Mouse (Mus musculus): Measurements from ENCODE around the gene Cirbp. TPM values are rescaled to one million over a fixed set of nuclear protein-coding genes. Genes with fewer than 3 reads are reported as not detected.

The Cirbp gene
- polyA plus RNA-seq, 1 experiment = 173 TPM

DNA sequence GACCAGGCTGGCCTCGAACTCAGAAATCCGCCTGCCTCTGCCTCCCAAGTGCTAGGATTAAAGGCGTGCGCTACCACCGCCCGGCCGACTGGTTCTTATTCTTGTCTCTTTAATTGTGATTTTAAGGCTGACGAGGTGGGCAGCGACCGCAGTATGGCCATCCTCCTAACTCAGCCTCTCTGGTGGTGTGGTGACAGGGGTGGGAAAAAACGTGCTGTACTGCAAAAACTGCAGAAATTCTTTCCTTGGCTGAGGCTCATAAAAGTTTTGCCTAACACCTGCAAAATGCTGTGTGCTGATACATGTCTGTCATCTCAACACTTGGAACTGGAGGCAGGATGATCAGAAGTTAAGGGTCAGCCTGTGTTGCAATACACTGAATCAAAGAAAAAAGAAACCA is 7.6 kb downstream of the Cirbp start:
- Histone ChIP-seq H3K36me3 (ENCODE audit: control insufficient read depth, insufficient read depth, low read length) (peaks cover 24% of the 10 kb centered on the region; the same call in 1 of the 2 replicates), H3K4me3 (ENCODE audit: control insufficient read depth, insufficient read depth, low read length) (peak overlapping the region; percentile 94), H3K27me3 (ENCODE audit: control insufficient read depth, insufficient read depth, low read length) (no peaks in the 10 kb centered on the region; the same call in 1 of the 2 replicates), H3K27ac (ENCODE audit: control insufficient read depth, insufficient read depth, low read length) (peak overlapping the region; percentile 60; the same call in 1 of the 2 replicates), H3K4me1 (replicated peaks; ENCODE audit: control insufficient read depth, insufficient read depth, low read length) (peaks cover 10% of the 10 kb centered on the region)
- whole genome bisulfite sequencing = 3% methylated on average over 11 of the region's 11 CpGs
- DNase-seq = no peak
- no peak for TF ChIP-seq POLR2A (IDR thresholded peaks at IDR 0.05; ENCODE audit: control insufficient read depth, extremely low read depth, insufficient read depth, low read length, poor library complexity)
- no peak for TF ChIP-seq CTCF (IDR thresholded peaks at IDR 0.05; ENCODE audit: borderline replicate concordance, control insufficient read depth, extremely low read depth, insufficient read depth, low read length, poor library complexity)

DNA sequence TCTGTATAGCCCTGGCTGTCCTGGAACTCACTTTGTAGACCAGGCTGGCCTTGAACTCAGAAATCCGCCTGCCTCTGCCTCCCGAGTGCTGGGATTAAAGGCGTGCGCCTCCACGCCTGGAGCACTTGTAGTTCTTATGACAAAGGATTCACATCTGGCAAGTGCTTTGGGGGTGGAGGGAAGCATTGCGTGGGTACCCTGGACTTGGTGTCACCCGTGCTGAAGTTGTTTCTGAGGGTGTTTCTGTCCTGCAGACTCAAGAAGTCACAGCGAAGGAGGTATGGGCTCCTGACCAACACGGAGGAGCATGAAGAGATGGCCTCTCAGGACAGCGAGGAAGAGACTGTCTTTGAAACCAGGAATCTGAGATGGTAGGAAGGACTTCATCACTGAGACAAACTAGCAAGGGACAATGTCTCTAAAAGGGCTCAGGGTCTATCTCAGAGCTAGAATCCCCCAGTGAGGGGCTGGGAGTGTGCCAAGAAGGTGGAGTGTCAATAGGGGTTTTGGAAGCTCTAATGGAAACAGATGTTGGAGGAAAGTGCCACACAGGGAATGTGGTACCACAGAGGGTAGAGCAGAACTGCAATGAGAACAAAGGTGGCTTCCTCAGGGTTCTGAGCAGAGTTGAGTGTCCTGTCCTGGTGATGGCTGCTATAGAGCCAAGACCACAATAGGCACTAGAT is 8.3 kb downstream of the Cirbp start:
- Histone ChIP-seq H3K27me3 (ENCODE audit: control insufficient read depth, insufficient read depth, low read length) (no peaks in the 10 kb centered on the region; the same call in 1 of the 2 replicates), H3K4me1 (replicated peaks; ENCODE audit: control insufficient read depth, insufficient read depth, low read length) (peaks cover 12% of the 10 kb centered on the region), H3K36me3 (ENCODE audit: control insufficient read depth, insufficient read depth, low read length) (peaks cover 24% of the 10 kb centered on the region; the same call in 1 of the 2 replicates), H3K4me3 (ENCODE audit: control insufficient read depth, insufficient read depth, low read length) (no peak overlapping the region), H3K27ac (ENCODE audit: control insufficient read depth, insufficient read depth, low read length) (no peak overlapping the region)
- WGBS = 89% methylated on average over 10 of the region's 10 CpGs
- TF ChIP-seq CTCF (IDR thresholded peaks at IDR 0.05; ENCODE audit: borderline replicate concordance, control insufficient read depth, extremely low read depth, insufficient read depth, low read length, poor library complexity) (no peak), POLR2A (IDR thresholded peaks at IDR 0.05; ENCODE audit: control insufficient read depth, extremely low read depth, insufficient read depth, low read length, poor library complexity) (no peak)
- DNase-seq = no peak

DNA sequence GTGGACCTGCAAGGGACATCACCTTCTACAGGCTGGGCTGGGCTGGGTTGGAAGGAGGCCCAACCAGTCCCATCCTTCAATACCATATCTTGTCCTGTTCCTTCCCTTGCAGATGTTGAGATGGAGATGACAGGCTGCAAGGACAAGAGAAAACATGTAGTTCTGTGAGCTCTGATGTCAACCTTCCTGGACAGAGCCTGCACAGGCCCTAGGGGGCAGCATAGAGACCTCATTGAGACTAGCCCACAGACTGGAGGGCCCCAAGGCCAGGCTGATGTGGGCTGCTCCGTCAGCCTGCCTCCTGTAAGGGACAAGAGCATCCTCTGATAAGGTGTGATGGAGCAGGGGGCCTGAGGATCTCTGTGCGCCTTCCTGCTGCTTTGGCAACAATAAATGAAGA is 8.9 kb downstream of the Cirbp start:
- Histone ChIP-seq H3K27me3 (ENCODE audit: control insufficient read depth, insufficient read depth, low read length) (no peaks in the 10 kb centered on the region; the same call in 1 of the 2 replicates), H3K4me3 (ENCODE audit: control insufficient read depth, insufficient read depth, low read length) (no peak overlapping the region), H3K36me3 (ENCODE audit: control insufficient read depth, insufficient read depth, low read length) (peaks cover 24% of the 10 kb centered on the region; the same call in 1 of the 2 replicates), H3K27ac (ENCODE audit: control insufficient read depth, insufficient read depth, low read length) (no peak overlapping the region), H3K4me1 (replicated peaks; ENCODE audit: control insufficient read depth, insufficient read depth, low read length) (peaks cover 13% of the 10 kb centered on the region)
- no peak for TF ChIP-seq POLR2A (IDR thresholded peaks at IDR 0.05; ENCODE audit: control insufficient read depth, extremely low read depth, insufficient read depth, low read length, poor library complexity)
- peak; percentile 54; the same call in 1 of the 2 replicates for TF ChIP-seq CTCF (IDR thresholded peaks at IDR 0.05; ENCODE audit: borderline replicate concordance, control insufficient read depth, extremely low read depth, insufficient read depth, low read length, poor library complexity)
- WGBS = 72% methylated on average over 2 of the region's 2 CpGs
- peak; percentile 65 for DNase-seq

DNA sequence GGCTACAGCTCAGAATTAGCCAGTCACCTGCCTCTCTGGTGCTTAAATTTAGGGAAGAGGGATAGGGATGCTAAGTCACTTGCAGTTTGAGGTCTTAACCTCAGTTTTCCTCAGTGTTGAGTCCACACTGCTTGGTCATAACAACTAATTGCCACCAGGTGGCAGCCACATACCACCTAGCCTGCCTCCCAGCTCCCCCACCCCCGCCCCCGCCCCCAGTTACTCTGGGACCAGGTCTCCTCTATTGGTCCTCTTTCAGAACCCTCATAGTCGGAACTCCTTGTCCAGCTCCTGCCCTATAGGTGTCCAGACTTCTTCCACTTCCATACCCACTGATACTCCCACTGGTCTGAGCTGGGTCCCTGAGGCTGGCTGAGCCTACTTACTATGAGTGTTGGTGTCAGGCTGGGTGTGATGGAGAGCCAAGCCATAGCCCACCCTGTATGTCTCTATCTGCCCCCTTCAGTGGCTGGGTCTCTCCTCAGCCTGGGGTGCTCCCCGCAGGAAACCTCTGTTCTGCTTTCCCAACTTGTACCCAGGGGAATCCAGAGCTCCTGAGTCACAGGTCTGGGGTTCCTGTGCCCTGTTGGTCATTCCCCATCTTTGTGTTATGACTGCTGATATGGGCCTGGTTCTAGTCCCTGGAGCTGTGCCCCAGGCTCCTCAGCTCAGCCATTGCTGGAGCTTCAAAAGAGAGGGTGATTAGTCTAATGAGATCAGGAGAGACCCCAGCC is 9.9 kb downstream of the Cirbp start:
- TF ChIP-seq CTCF (IDR thresholded peaks at IDR 0.05; ENCODE audit: borderline replicate concordance, control insufficient read depth, extremely low read depth, insufficient read depth, low read length, poor library complexity) (no peak), POLR2A (IDR thresholded peaks at IDR 0.05; ENCODE audit: control insufficient read depth, extremely low read depth, insufficient read depth, low read length, poor library complexity) (no peak)
- no peak overlapping the region for H3K27ac ChIP-seq (ENCODE audit: control insufficient read depth, insufficient read depth, low read length)
- 55% methylated on average over 4 of the region's 4 CpGs for WGBS
- DNase-seq = no peak
- no peak overlapping the region for H3K4me3 ChIP-seq (ENCODE audit: control insufficient read depth, insufficient read depth, low read length)
- H3K4me1 ChIP-seq (replicated peaks; ENCODE audit: control insufficient read depth, insufficient read depth, low read length) = peaks cover 16% of the 10 kb centered on the region
- peaks cover 7% of the 10 kb centered on the region for H3K27me3 ChIP-seq (ENCODE audit: control insufficient read depth, insufficient read depth, low read length)
- H3K36me3 ChIP-seq (ENCODE audit: control insufficient read depth, insufficient read depth, low read length) = peaks cover 14% of the 10 kb centered on the region; the same call in 1 of the 2 replicates

DNA sequence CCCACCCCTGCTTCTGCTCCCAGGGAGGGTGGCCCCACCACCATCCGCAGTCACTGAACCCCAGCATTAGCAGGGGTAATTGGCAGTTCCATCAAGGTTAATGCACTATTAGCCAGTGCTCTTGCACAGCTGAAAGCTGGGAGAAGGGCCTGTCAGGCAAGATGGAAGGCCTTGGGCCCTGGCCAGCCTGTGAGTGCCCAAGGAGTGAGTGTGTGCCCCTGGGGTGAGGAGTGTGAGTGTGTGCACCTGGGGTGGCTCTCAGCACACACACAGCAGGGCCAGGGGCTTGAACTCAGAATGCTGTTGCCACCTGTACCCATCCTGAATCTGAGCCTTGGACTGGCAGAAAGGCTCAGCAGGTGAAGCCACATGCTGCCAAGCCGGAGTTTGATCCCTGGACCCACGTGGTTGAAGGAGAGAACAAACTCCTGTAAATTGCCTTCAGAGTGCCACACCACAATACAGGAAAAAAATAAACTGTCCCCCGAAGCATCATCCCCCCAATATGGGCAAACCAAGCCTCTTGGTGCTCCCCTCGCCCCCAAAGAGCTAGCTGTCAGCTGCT is 10.6 kb downstream of the Cirbp start:
- WGBS = 93% methylated on average over 5 of the region's 5 CpGs
- peaks cover 7% of the 10 kb centered on the region for H3K27me3 ChIP-seq (ENCODE audit: control insufficient read depth, insufficient read depth, low read length)
- H3K4me1 ChIP-seq (replicated peaks; ENCODE audit: control insufficient read depth, insufficient read depth, low read length) = peaks cover 16% of the 10 kb centered on the region
- H3K36me3 ChIP-seq (ENCODE audit: control insufficient read depth, insufficient read depth, low read length) = peaks cover 7% of the 10 kb centered on the region; the same call in 1 of the 2 replicates
- H3K27ac ChIP-seq (ENCODE audit: control insufficient read depth, insufficient read depth, low read length) = no peak overlapping the region
- no peak overlapping the region for H3K4me3 ChIP-seq (ENCODE audit: control insufficient read depth, insufficient read depth, low read length)
- TF ChIP-seq CTCF (IDR thresholded peaks at IDR 0.05; ENCODE audit: borderline replicate concordance, control insufficient read depth, extremely low read depth, insufficient read depth, low read length, poor library complexity) = no peak
- TF ChIP-seq POLR2A (IDR thresholded peaks at IDR 0.05; ENCODE audit: control insufficient read depth, extremely low read depth, insufficient read depth, low read length, poor library complexity) = no peak
- DNase-seq = no peak
